Mouse (Mus musculus): ENCODE measurements around the gene Ccdc85a.

Gene Ccdc85a

DNA sequence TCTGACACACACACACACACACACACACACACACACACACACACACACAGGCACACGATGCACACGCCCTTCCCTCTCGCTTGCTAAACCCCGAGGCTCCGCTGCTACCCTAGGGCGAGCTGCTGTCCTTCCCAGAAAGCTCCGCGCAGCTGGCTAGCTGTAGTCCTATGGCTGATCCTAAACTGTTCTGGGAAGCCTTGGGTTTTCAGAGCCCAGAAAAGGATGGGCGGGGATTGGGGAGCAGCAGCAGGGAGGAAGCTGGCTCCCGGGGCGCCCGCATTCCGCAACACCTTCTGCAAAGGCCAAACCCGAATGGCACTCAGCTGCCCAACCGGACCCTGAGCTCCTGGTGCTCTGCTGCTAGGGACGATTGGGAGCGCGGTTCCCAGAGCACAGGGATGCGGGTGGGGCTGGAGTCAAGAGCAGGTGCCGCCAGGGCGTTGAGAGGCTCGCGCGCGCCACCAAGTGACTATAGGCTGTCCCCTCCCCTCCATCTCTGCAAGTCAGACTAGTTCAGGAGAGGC, at the start of gene Ccdc85a:
Gene Ccdc85a, minus strand, starts transcription at position 414 of the 524 bp plus-strand sequence.
- DNase-seq (ENCODE audit: low read depth), result no peak

DNA sequence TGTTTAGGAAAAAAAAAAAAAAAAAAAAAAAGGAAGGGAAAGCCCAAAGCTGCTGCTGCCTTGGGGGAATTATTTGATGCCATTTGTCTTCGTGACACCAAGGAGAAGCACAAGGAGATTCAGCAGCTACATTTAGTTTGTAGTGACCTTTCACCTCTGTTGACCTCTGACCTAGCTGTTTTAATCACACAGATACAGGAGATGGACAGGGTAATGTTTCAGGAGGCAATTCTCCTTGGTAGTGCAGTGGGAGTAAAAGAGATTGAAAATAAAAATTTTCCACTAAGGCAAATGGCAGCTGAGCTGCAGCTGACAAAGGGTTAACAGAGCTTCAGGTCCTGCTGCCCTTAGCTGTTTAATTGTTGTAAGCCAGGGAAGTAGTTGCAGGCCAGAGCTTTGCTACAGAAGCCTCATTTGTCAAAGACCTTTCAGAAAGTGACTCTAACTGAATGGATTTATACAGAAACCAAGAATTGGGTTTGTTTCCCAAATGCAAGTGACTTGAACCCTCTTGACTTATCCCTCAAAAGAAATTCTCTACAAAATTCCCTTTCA, 49.5 kb upstream of the Ccdc85a start:
- no peak for DNase-seq (ENCODE audit: low read depth)

DNA sequence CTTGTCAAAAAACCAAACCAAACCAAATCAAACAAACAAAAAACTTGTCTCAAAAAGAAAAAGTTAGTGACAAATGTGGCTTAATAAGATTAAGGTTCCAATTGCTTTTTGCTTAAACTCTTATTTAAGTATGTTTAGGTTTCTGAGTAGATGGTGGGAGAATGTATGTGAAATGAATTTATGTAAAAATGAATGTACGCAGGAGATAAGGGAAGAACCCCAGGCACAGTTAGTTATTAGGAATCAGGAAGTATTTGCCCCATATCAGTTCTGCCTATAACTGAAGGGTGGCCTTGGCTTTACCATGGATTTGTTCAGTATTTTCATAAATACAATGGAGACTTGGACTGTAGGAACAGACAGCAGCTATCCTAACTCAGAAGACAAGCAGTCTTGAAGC, 49.0 kb upstream of the Ccdc85a start:
- no peak for DNase-seq (ENCODE audit: low read depth)

DNA sequence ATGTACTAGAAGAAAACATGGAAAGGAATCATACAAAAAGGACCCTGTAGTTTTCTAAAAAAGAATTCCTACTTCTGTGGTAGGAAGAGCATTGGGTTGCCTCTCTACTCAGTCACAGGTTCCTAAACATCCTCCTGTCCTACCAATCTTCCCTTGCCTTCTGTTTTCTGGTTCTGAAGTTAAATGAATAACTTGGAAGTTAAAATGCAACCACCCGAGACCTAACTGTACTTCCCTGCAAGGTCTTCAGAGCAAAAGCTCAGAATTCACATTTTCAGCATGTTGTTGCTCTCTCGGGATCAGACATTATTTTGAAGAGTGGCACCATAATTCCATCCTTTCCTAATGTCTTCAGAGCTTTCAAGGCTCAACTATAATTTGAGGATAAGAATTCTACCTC, 46.6 kb upstream of the Ccdc85a start:
- DNase-seq (ENCODE audit: low read depth), result no peak

DNA sequence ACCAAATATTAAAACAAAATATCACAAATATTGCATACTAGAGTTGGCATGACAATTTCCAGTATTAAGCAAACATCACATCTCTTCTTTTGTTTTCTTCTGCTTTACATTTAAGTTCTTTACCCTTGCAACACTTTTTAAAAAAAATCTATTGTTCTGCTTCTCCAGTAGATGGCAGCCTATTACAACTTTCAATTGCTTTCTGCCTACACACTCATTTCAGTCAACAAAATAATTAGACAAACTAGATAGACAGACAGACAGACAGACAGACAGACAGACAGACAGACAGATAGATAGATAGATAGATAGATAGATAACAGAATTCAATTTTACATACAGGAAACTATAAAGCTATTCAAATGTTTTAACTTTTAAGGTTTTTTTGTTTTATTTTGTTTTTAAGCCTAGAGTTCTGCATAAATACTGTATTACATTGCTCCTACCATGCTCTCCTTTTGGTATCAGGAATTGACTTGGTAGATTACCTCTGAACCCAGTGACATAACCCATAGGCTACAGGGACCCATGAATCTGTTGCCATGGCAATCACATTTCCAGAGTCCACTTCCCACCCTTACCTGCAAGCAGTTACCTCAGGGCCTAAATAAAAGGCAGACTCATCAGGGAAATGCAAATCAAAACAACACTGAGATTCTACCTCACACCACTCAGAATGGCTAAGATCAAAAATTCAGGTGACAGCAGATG, 26.8 kb upstream of the Ccdc85a start:
- peak; percentile 31 for DNase-seq (ENCODE audit: low read depth)

DNA sequence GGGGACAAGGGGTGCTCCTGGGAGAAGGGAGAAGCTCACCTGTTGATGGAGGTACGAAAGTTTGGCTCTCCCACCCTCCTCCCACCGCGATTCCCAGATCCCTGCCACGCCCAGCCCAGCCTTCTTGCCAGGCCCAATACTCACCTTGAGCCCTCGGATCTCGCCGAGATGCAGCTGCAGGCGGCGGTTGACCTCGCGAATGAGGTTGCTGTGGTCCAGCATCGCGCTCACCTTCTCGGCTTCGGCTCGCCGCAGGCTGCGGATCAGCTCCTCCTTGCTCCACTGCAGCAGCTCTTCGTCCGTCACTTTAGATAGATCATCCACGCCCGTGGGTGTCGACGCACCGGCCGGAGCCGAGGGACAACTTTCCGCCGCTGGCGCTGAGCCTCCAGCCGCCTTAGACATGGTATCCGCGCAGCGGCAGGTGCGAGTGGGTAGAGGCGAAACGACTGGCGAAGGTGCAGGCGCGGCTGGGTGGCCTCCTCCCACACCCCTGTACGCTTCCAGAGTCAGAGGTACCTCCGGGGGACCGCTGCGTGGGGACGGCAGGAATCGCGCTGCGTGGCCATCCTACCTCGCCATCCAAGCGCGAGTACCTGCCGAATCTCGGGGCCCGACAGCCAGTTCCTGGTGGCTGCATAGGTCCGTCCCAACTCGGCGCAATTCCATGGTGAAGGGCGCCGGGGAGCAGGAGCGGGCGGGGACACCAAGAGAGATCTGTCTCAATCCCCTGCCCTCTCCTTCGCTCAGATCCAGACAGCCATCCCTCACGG, 800 bp downstream of the Ccdc85a start:
- DNase-seq (ENCODE audit: low read depth), result no peak

DNA sequence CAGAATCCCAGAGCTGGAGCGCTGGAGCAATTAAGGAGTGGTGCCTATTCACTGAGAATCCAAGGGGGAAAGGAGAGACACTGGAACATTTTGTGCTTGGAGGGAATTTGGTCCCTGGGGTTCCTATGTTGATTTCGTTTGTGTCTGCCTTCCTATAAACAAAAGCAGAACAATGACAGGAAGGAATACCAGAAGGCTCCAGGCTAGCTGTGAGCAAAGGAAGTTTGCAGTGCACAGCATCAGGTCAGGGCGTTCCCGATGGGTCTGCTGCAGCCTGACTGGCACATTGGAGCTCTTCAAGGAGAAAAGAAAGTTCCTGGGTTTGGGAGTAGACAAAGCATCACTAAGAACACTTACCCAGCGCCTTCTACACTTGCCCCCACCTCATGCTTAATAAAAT, 1.9 kb downstream of the Ccdc85a start:
- DNase-seq (ENCODE audit: low read depth), result no peak

DNA sequence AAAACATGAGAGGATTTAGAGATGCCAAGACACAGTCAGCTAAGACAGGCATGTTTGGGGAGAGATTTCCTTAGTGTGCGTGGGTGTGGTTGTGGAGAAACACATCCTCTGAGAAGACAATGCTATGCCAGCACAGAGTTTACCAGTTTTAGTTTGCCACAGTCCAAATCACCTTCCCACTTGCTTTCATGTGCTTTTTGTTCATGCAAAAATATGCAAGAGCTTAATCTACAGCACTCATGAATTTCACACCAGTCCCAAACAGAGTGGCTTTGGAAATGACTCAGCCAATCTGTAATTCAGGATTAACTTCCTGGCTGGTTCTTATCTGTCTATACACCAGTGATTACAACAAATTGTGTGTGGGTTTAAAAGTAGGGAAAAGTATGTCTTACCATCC, 11.7 kb downstream of the Ccdc85a start:
- peak; percentile 3 for DNase-seq (ENCODE audit: low read depth)

DNA sequence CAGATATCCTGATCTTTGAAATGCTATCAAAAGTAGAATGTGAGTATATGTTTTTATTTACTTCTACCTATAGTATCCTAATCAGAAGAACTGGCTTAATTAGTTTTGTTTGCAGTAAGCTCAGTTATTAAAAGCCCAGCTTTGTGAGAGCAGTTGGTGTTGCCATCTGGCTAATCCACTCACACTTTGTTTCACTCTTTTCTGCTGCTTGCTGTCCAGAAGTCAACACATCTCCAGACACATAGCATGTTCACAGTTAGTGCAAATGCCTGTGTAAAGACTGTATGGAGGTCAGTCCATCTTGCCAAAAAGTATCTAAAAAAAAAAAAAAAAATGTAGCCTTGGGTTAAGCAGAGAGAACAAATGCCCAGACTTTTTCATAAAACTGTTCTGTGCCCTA, 27.7 kb downstream of the Ccdc85a start:
- no peak for DNase-seq (ENCODE audit: low read depth)

DNA sequence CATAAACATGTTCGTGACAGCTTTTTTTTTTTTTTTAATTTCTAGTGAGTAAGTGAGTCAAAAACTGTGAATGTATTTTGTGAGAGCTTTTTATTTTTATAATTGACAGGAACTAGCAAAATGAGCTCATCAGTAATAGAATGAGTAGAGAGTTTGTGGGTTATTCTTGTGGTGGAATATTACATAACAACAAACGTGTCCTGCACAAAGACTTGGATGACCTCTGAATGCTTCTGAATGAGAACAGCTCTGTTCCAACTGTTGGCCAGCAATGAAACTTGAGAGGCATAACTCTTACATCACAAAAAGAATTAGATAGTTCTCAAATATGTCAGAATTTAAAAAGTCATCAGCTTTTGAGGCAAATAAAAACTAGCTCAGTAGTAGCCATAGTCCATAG, 40.7 kb downstream of the Ccdc85a start:
- DNase-seq (ENCODE audit: low read depth), result no peak

DNA sequence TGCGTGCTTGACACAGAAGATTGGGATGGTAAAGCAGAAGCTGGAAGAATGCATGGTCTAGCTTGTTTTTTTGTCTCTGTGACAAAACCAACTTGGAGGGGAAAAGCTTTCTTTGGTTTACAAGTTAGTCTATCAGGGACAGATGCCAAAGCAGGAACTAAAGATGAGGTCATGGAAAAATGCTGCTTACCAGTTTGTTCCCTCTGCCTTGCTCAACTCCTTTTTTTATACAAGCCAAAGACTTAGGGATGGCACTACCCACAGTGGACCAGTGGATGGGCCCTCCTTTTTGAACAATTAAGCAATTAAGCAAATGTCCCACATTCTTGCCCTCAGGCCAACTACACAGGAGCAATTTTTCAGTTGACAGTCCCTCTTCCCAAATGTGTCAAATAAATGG, 42.8 kb downstream of the Ccdc85a start:
- no peak for DNase-seq (ENCODE audit: low read depth)

DNA sequence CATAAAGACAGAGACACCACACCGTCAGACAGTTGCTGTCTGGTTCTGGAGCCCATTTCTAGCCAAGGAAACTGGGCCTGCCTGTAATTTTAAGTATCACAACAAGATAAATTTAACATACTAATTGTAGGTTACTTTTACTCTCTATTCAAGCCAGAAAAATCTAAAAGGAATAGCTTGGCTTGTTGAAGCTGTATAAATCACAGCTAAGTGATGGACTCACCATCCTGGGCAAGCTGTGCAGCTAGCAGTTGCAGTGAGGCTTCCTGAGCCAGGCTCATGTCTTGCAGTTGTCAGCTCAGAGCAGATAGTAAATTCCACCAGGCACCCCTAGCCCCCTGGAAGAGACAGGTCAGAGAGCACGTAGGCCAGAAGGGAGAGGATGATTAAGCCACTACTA, 50.8 kb downstream of the Ccdc85a start:
- no peak for DNase-seq (ENCODE audit: low read depth)

DNA sequence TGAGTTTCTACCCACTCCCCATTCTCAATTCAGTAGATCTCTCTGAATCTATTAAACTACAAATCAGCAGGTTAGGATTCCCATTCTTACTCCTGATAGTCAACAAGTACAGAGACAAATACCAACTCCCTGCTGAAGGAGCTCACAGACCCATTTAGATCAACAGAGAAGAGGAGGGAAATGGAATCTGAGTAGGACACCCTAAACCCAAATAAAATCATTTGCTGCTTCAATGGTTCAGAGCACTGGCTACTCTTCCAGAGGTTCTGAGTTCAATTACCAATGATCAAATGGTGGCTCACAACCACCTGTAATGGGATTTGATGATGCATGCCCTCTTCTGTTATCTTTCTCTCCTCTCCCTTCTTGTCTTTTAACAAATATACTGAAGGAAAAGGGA, 82.9 kb downstream of the Ccdc85a start:
- no peak for DNase-seq (ENCODE audit: low read depth)

DNA sequence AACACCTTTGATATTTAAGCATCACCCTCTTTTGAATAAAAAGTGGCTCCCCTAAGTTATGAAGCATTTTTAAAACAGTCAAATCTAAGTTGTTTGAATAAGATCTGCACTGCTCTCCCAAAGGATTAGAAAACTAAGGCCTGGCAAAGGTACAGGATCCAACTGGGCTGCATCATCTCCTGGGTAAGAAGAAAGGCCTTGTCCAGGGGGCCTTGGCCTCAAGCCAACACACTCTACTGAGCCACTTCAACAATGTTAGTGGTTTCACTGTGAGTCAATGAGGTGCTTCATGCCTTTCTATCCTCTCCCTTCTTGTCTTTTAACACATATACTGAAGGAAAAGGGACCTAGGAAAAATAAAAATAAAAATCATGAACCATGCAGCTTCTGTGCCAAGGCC, 87.1 kb downstream of the Ccdc85a start:
- no peak for DNase-seq (ENCODE audit: low read depth)

DNA sequence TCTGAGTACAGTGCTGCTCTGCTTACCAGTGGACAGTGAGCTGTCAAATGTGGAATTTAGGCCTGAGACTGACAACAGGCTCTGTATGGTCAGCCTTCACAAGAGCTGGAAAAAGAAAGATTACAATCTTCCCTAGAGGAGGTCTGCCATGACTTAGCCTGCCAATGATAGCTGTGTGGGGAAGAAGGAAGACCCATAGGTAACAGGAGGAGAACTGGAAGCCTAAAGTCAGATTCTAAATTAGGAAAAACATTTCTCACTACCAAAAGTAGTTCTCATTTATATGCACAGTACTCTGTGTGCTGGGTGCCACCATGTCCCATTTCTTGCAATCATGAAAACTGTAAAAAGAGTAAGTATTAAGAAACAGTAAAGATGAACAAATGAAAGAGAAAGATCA, 90.8 kb downstream of the Ccdc85a start:
- DNase-seq (ENCODE audit: low read depth), result no peak

DNA sequence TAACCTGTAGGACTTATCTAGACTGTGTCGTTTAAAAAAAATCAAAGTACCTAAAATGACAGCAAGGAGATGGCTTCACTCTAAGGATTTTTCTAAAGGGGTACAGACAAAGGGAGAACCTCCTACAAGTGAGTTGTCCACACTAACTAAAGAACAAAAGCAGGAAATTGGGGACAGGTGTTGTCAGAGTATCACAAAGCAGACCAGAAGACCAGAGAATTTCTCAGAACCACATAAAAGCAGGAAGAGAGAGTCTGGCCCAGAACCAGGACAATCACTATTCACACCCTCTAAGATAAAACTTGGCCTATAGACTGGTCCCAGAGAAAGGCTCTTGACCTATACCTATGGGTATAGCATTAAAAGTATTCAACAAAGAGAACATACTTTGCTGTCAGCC, 92.8 kb downstream of the Ccdc85a start:
- no peak for DNase-seq (ENCODE audit: low read depth)

DNA sequence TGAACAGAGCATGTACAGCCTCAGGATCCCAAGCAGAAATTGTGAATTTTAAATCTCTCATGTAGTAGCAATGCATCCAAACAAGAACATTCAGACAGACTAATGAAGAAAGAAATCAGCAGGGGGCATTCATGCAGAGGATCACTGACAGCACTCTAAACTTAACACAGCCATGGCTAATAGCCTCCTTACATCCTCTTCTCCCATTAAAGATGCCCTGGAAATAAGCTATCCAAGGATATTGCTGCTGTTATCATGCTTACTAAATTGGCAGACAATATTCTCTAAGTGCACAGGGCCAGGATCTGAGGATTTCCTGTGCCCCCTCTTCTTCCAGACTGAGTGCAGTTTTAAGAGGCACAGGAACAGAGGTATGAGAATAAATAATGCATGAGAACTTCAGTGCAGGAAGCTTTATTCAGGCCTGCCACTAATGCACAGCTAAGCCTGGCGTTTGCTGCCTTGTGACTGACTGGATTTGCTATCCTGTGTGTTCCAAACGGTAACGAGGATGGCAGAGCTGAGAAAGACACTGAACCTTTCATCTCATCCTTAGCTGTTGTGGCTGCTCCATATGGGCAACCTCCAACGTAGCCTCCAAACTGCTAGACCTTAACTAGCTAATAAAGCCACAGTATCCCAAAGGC, 99.9 kb downstream of the Ccdc85a start:
- no peak for DNase-seq (ENCODE audit: low read depth)

DNA sequence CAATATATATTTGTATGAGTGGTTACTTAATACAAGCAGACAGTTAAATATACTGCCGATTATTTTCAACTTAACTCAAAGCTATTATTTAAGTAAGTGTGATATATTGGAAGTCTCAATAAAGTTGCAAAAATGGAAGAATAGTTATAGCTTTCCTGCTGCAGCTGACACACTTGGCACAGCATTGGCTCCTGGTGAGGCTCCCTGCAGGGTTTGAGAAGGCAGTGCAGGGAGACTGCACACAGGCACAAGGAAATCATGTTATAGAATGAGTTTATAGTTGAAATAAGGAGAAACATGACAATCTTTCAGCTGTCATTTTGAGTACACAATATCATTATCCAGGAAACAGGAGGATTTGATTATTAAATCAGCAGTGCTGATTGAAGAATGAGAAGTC, 107.0 kb downstream of the Ccdc85a start:
- DNase-seq (ENCODE audit: low read depth), result no peak

DNA sequence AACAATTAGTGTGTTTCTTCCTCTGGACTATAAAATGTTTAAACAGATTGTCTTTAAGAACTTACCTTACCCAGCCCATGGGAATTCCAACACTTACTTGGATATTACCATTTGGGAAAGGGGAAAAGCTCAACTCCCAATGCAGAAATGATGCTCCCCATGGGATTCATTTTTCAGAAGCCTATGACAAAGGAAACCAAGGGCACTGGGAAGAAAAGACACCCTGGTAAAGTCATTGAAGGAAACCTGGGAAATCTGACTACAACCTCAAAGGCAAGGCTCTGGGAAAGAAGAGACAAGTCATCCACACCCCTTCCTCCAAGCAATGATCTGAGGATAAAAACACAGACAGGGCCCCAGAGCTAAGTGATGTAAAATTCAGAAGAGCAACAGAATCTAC, 118.4 kb downstream of the Ccdc85a start:
- DNase-seq (ENCODE audit: low read depth), result no peak

DNA sequence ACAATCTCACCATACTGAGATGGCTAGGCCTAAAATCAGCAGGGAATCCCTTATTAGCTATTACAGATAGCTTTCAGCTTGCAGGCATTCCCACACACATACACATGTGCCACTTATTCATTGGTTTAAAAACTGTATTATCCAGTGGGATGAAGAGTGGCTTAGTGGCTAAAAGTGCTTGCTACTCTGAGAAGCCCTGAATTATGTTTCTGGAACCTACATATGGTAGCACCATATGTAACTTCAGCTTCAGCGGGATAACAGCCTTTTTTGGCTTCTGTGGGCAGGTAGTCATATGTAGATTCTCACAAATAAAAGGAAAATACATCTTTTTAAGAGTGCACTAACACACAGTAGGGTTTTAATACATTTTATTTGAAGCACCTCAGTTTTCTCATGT, 119.2 kb downstream of the Ccdc85a start:
- no peak for DNase-seq (ENCODE audit: low read depth)

DNA sequence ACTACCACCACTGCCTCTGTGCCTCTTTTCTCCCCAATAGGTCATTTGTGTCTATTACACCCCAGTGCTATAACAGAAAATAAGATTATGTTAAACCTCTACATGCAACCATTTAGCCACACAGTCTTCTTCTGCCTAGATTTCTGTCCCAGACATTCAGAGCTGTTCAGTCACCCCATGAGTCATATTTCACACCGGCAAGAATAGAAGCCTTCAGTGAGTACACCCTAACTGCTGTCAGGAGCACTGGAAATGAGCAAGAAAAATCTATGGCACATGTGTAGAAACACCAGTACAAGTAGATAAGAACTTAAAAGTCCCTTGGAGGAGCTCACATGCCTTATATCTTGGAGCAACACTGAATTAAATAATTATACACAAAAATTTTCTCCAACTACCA, 125.0 kb downstream of the Ccdc85a start:
- DNase-seq (ENCODE audit: low read depth), result no peak

DNA sequence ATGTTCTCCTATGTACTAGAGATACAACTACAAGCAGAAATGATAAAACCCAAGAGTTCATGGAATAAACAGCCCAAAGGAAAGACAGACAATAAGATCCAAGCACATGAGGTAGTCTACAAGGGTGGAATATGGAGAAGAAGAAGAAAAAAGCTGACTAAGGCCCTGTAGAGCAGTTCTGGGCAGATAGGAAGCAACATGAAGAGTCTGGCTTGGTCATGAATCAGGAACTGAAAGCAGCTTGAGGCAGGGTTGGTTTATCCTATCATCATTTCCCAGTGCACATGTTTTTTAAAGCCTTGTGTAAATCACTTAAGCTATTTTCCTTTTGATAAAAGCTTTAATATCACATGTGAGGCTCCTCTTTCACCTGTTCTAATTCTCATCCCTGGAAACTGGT, 144.2 kb downstream of the Ccdc85a start:
- DNase-seq (ENCODE audit: low read depth), result no peak

All from 416B (cell line).